Mouse (Mus musculus) ES-Bruce4 (cell line): Measurements from ENCODE around the gene Gm47429.

Experiments
- CTCF ChIP-seq: IDR thresholded peaks from one replicate; pipeline ENCODE4 v1.8.1; 2011; ENCODE audit warnings: low read depth, low read length
- EP300 ChIP-seq: IDR thresholded peaks from 2 replicates; pipeline ENCODE4 v1.6.1; 2011; ENCODE audit warnings: low read depth, low read length; ENCODE audit not compliant: insufficient read depth
- POLR2A ChIP-seq: IDR thresholded peaks from one replicate; pipeline ENCODE4 v1.8.1; 2011; ENCODE audit warnings: low read length; ENCODE audit not compliant: insufficient read depth

DNA sequence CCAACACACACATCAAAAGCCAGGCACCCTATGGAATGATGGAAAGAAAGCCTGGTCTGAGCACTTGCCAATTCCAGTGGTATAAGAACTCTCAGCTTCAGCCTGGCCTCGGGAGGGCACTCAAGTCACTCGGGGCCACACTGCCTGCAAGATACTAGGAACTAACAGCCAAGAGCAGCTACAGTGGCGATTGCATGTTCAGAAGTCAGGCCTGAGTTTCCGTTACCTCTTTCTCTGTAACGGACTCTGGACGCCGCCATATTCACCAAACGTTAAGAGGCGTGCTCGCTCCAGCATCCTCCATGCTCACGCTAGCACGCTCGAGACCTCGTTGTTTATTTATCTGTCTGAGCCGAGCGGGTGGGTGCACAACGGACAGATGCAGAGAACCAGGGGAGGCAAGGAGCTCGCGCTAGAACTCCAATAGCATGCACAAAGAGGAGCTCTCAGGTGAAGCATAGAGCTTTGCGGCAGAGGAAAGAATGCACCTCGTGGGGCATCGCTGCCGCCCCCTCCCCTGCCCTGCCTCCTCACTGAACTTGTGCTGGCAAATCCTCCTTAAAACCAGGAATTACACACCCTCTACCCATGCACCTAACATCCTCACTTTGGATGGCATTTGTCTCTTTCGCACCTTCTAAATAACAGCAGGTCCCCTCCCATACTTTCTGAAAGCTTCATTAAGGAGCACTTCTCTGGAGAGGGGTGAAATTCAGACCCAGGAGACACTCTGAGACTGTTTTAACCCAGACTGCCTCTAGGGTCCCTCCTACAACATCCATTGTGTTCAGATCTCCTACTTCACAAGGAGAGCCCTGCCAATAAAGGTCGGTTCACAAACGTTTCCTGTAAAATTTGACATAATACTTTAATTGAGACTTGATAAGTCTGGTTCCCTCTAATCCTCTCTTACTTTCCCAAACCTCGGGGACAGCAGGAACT lies 21.2 kb upstream of the Gm47429 start:
- TF ChIP-seq CTCF (no peak), POLR2A (no peak), EP300 (no peak)
